Mouse (Mus musculus) ES-Bruce4 (cell line): ENCODE measurements around the gene Mettl9.

ENCODE experiments used
- CTCF ChIP-seq: IDR thresholded peaks from one replicate; pipeline ENCODE4 v1.8.1; 2011; ENCODE audit warnings: low read depth, low read length
- EP300 ChIP-seq: IDR thresholded peaks from 2 replicates; pipeline ENCODE4 v1.6.1; 2011; ENCODE audit warnings: low read depth, low read length; ENCODE audit not compliant: insufficient read depth
- POLR2A ChIP-seq: IDR thresholded peaks from one replicate; pipeline ENCODE4 v1.8.1; 2011; ENCODE audit warnings: low read length; ENCODE audit not compliant: insufficient read depth

- TF ChIP-seq CTCF (no peak), POLR2A (no peak), EP300 (no peak)
Measured at GRCm38 (mm10) chr7:121107851-121108250, 73.6 kb downstream of the Mettl9 start.
